Mouse (Mus musculus): ENCODE measurements at regions not wholly inside any gene's neighbourhood (a gene's known extent, or its start where the extent isn't known, plus 50 kb on each side); places are given as distances from the start of the nearest gene placed in this dataset.

DNA sequence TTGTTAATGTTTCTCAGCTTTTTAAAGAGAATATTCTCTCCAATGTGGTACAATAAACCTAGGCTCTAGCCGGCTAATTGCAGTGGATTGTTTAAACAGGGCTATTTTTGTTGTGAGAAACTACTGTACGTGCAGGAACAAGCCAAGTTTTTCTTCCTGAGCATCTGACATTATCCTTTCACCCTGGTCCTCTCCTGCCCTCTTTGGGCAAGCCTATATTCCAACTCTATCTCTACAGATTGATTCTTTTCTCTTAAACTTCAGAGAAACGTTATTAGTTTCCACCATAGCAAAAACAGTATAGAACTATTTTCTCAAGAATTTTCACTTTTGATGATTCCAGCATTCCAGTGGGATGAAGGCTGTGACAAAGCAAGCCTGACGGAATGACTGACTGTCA lies 535.2 kb downstream of the Fgf9 start:
- no peak for DNase-seq (ENCODE audit: low spot score in 2 of 2)

DNA sequence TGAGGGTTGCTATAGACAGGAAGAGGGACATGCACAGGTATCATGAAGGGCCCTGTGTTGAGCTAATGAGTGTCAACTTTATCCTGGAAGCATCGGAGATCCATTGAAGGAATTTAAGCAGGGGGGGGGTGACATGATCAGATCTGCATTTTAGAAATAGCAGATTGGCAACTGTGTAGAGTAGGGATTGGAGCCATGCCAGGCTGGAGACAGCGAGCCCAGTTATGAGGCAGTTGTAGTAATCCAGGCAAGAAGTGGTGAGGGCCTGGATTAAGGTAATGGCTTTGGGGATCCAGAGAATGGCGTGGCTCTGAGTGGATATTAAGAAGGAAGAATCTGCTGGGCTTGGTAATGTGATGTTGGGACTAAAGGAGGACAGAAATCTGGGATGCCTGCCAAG lies 528.5 kb downstream of the Fgf9 start:
- DNase-seq (ENCODE audit: low spot score in 2 of 2): no peak

DNA sequence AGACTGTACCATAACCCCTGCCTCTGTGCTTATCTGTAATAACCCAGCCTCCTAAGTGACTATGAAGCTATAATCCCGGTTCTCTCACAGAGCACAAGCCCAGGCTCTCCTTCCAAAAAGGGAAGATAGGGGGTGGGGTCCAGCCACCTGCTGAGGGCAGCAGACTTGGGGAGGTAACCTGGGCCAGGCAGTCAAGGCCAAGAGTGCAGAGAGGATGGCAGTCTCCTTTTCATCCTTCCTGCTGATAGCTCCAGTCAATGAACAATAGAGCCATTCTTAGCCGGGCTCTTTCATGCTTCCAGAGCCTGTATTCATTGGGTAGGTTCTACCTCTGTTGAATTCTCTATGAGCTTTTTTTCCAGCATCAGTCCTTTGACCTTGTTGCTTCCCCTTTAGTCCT lies 527.5 kb downstream of the Fgf9 start:
- no peak for DNase-seq (ENCODE audit: low spot score in 2 of 2)

DNA sequence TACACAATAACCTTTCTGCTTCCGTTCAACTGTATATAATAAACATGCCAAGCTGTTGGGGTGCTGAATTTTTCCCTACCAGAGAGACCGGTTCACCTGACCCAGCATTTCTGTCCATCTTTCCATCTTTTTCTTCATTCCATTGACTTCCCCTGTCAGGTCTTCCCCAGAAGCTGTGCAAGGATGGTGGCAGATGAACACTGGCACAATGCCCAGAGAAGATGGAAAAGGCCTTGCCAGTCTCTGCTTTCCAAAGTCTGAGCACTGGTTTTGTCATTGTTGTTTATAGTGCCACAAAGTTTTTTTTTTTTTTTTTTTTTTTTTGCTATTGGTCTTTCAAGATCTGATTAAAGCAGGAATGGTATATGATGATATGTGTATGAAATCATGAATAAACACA lies 526.6 kb downstream of the Fgf9 start:
- DNase-seq (ENCODE audit: low spot score in 2 of 2): no peak

DNA sequence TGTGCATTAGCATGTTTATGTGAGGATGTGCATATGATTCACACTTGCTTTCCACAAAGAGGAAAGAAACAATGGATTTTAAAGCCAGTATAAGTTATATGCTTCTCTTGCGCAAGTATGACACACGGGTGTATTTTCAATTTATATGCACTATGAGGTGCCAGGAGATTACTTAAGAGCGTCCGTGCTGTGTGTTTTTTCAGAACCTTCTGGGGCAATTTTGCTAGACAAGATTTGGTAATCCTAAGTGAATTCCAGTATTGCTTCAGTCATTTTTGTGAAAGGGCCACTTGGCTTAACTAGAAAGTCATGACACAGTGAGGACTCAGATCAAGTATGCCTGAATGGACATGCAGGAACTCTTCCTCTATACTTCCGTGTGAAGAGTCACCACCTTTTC lies 511.5 kb downstream of the Fgf9 start:
- no peak for DNase-seq (ENCODE audit: low spot score in 2 of 2)

DNA sequence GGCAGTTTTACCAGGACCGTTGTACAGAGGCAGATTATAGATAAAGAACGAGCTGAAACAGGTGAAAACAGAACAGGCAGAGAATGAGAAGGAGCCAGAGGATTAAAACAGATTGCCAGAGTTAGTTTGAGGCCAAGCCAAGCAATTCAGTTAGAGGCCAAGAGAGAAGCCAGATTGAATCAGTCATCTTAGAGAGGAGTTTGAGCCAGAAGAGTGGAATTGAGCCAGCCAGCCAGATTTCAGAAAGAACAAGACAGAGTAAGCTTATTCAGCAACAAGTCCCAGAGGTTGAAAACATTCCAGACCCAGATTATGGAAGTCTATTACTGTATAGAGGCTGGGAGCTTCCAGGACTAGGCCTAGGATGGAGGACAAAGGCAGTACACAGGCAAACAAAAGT lies 499.7 kb downstream of the Fgf9 start:
- DNase-seq (ENCODE audit: low spot score in 2 of 2): no peak

DNA sequence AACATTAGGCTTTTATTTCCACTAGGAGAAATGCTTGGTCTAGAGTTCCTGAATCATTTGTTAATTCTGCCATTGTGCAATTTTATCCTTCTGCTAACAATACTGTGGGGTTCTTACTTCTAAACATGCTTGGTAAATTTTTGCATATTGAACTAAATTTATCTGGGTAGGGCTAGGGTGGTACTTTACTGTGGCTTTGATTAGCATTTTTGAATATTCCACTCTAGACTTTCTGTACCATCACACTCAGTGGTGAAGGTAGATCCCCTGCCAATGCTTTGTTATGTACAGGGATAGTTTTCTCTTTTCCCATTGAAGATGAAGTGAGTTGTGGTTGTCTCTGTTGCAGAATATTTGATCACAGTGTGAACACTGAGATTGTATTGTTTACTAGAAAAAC lies 497.1 kb downstream of the Fgf9 start:
- DNase-seq (ENCODE audit: low spot score in 2 of 2): no peak

DNA sequence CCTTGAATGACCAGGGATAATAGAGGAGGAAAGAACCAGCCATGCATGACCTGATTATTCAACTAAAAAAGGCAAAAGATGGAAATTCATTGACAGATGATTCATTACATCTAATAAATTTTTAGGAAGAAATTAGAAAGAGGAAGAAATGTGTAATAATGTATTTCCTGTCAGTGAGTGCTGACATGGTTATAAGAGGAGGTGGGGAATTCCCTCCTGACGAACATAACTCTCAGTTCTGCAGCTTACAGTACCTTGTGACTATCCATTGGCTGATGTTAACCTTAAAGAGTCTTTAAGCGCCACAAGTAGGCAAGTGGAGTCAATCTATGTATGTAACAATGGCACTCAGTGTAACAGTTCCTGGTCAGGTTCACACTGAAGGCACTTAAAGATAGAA lies 492.7 kb downstream of the Fgf9 start:
- no peak for DNase-seq (ENCODE audit: low spot score in 2 of 2)

DNA sequence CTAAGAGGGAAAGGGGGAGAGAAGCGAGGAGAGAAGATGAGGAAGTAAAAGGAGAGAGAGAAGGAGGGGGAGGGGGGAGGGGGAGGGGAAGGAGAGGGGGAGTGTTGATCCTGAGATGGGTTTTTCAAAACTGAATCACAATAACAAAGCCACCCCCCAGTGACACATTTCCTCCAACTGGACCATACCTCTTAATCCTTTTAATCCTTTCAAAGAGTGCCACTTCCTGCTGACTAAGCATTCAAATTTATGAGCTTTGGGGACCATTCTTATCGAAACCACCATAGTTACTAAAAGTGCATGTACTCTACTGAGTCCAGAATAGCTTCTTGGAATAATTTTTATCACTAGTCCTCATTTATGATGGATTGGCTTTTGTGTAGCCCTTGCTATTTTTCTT lies 480.4 kb downstream of the Fgf9 start:
- no peak for DNase-seq (ENCODE audit: low spot score in 2 of 2)

DNA sequence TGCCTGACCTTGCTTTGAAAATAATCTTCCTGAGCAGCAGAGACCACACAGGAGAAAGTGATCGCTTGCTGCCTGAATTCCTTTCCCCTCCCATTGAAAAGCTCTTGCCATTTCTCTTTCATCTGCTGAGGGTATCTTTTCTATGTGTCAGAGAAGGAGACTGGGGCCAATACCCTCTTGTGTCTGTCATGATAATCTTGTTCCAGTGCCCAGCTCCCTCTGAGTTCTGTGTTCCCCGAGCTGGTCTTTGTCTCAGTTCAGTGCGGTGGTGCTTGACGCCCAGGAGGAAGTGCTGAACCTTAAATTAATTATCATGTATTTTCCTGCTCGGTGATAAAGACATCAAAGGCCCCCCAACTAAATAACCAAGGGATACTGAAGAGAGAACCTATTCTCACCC lies 475.4 kb downstream of the Fgf9 start:
- DNase-seq (ENCODE audit: low spot score in 2 of 2): no peak

DNA sequence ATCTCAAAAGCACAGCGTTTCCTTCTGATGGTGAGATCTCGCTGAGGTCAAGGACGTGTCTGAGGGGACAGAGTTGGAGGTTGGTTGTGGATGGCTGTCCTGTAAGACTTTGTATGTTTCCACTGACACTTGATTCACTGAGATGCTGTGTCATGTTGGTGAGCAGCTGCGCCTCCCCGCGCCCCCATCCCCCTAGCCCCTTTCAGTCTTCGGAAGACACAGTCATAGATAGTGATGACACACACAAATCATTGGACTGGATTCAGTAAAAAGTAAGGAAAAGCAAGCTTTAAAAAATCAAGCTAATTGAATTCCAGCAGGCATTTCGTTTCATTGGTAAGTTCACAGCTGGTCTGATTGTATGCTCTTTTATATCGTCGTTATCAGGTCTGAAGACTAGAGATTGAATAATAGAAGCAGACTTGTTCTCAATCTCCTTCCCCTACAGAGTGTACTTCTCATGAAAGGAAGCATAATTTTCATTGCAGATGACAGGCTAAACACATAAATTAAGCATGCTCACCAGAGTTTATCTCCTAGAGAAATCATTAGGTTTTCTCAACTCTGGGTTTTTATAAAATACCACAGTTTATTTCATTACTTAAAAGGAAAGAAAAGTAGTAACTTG lies 472.9 kb downstream of the Fgf9 start:
- no peak for DNase-seq (ENCODE audit: low spot score in 2 of 2)

DNA sequence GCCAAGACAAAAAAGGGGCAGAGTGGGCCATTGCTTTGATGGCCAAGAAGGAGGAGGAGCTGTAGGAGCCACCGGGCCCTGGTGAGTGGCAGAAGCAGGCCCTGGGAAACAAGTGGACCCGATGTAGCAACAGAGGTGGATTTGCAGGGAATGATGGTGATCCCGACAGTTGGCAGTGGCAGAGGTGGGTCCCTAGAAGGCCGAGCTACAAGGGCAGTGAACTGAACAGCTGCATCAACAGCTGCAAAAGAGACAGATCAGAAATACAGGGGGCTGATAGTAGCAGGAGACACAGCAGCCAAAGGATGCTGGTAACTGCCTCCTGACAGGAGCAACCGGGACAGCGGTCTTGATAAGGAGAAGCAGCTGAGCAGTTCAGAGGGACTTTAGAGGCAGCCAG lies 467.8 kb downstream of the Fgf9 start:
- DNase-seq (ENCODE audit: low spot score in 2 of 2): no peak

DNA sequence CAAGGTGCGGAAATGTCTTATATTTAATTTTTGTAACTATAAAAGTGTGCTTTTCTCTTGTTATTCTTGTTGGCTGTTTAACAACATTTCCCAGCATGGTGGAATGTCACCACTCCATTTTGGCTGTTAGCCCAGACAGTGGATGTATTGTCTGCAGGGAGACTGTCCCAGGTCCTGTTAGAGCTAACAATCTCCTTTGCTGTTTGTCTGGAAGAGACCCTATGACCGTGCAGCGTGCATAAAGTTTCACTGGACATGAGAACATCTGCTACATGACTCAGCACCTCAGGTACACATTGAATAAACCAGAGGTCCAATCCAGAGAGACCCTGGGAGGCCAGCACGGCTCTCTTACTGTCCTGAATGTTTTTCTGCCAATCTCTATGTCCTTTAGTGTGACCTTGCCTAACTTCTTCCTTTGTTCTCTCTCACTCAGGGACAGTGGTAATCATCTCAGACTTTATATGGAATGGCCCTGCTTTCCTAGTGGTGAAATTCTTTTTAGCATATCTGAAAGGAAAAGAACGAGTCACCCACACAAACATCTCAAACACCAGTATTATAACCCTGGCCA lies 450.7 kb downstream of the Fgf9 start:
- no peak for DNase-seq (ENCODE audit: low spot score in 2 of 2)

DNA sequence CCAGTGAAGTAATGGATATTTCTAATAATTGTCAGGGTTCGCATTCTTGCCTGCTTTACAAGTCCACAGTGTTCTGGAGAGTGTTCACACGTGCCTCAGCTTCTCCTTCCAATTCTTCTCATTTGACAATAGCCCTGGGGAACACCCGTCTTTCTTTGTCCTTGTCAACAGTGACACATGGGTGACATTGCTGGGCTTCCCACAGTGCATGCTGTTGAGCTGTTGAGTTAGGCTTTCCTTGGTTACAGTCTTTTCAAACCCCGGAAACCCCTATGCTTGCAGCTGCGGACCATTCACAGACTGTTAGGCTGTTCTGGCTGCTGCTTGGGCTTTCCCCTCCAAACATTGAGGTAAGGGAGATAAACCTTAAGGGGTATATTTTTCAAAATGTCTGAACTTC lies 450.0 kb downstream of the Fgf9 start:
- DNase-seq (ENCODE audit: low spot score in 2 of 2): no peak

DNA sequence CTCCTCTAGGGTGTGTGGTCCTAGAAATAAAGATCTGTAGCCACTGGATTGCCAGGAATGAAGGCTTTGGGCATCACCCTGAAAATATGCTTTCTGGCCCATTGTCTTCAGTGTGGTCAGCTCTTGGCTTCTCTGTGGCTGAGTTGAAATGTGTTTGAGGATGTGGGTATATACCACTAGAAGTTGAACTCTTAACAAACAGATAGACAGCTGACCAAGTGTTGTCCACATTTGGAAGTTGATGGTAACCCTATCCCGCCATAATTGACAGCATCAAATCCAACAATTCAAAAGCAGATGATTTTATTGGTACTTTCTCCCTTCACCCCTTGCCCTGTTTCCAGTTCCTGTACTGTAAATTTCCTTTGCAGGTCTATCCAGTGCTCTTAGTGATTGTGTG lies 448.7 kb downstream of the Fgf9 start:
- no peak for DNase-seq (ENCODE audit: low spot score in 2 of 2)

DNA sequence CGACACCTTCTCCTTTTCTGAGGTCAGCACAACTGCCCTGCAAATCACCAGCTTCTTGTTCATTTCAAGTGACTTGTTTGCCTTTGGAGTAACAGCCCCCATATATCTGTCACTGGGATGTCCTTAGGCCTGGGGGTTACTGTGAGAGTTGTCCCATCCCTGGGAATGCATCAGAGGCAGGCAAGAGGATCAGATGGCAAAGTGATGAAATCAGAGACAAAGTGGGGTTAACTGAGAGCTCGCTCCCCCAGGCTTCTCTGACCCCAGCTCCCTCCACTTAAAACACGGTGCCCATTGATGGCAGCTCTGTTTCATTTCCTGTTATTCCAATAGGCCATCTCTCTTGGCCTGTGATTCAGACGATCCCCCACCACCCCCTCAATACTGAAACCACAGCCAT lies 446.2 kb downstream of the Fgf9 start:
- no peak for DNase-seq (ENCODE audit: low spot score in 2 of 2)

DNA sequence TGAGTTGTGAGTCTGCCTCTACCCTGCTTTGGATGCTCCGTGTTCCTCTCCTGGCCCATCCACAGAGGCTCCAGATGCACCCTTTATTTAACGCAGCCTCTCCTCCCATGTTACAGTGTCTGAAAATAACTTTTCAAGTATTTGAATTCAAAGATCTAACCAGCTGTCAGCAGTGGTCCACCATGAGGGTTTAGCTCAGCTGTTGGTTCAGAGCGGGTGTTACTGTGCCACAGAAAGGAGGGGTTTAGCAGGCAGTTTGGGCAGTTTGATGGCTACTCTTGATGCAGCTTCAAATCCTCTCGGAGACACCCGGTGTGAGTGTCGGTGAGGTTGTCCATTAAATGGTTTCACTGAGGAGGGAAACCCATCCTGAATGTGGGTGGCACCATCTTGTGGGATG lies 441.8 kb downstream of the Fgf9 start:
- no peak for DNase-seq (ENCODE audit: low spot score in 2 of 2)

DNA sequence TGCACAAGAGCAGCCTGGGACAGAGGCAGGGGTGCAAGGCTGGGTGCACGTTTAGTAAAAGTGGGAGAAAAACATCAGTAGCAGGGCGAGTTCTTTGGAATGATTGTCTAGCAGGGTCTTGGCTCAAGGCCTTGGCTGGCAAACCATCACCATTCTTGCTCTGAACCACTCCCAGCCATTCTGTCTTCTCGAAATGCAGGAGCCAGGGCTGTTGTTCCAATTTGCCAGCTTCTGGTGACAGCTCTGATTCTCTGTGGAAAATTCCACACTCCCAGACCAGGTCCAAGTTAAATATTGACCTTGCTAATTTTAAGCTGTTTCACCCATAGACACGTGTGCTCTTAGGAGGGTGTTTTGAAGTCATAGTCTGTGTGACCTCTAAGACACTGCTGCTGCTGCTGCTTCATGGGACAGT lies 441.2 kb downstream of the Fgf9 start:
- DNase-seq (ENCODE audit: low spot score in 2 of 2): no peak

DNA sequence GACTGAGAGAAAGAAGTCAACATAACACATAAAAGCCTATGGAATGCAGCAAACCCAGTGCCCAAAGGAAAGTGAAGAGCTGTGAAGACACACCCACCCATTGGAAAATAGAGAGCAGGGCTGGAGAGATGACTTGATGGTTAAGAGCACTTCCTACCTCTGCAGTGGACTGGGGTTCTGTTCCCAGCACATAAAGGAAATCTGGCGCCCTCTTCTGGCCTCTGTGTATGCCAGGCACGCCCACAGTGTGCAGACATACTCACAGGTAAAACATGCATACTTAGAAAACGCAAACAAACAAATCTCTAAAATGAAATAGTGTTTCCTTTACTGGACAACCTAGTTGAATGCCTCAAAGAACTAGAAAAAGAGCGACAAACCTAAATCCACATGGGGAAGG lies 440.4 kb downstream of the Fgf9 start:
- no peak for DNase-seq (ENCODE audit: low spot score in 2 of 2)

DNA sequence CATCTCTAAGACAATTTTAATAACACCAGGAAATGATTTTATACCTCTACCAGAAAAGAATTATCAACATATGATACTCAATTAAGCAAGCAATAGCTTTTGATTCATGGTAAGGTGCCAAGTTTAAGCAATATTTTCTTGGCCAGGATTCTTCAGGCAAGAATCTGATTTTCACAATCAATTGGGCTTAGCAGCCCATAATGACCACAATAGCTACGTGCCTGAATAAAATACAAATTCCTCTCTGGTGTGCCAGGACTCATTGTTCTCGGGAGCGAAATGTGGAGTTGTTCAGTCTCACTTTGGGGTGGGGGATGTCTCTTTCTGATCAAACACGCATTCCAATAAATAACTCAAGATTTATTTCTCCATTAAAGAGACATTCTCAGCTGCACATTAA lies 438.8 kb downstream of the Fgf9 start:
- DNase-seq (ENCODE audit: low spot score in 2 of 2): no peak

DNA sequence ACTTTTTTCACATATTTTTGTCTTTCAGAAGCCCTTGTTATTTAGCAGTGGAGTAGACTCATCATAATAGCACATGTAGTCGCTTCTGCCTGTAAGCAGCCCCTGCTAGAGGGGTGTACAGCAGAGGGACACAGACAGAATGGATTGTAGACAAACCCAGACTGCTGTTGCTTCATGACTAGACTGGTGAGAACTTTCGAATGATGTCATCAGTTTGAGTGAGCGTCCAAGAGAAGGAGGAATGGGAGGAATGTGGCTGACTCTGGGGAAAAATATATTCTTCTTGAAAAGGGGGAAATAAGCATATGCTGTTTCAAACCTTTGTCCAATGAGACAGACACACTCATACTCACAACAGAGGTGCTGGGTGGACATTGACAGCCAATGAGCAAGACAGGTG lies 436.1 kb downstream of the Fgf9 start:
- DNase-seq (ENCODE audit: low spot score in 2 of 2): no peak

DNA sequence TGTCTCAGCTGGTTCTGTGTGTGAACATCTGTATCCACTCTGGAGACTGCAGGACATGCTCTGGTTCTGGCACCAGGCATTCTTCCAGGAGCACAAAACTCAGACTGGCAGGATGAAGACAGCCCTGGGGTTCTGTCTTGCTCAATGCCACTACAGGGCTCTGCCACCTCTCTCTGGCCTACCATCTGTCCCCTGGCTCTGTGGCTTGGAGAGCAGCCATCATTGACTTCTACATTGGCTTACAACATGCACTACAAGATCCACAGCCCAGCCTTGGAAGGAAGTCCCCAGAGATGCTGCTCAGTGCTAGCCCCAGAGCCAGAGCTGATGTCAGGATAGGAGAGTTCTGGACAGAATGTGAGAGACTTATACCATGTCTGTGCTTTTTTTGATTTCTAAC lies 435.5 kb downstream of the Fgf9 start:
- DNase-seq (ENCODE audit: low spot score in 2 of 2): no peak

DNA sequence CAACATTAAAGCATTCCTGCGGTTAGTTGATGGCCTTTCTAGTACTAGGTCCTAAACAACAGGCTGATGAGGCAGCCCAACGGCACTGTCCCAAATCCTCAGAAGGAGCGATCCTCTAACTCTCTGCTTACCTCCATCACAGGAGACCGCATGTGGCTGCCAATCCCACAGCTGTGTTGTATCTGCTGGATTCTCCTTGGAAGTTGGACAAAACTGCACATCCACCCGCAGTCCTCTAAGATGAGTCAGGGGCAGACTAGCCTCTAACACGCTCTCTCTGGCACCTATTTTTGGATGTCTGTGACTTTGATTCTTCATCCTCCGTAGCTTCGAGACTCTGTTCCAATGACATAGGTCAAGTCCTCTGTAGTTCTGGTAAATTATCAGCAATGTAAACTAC lies 432.5 kb downstream of the Fgf9 start:
- peak in 1 of 2 experiments; percentile 45 for DNase-seq (ENCODE audit: low spot score in 2 of 2)

DNA sequence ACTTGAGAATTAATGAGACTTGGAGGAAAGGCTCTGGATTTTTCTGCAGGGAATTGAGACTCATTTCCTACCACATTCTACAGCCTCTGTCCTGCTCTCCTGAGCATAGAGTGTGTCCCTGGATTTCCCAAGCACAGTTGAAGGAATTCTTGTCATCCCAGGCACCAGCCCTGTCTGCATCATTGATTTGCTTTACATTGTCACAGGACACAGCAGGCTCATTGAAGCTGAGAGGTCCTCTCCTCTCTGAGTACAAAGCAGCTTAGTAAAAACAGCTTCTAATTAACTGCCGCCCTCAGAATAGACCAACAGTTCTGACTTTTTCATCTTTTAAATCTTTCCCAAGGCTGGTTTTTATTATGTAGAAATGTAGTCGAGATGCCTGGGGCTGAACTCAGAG lies 429.7 kb downstream of the Fgf9 start:
- DNase-seq (ENCODE audit: low spot score in 2 of 2): no peak
